Mouse (Mus musculus) heart, postnatal 25 days (tissue): Measurements from ENCODE around the gene Commd1. TPM values are rescaled to one million over a fixed set of nuclear protein-coding genes. Genes with fewer than 3 reads are reported as not detected.

Experiments
- DNase-seq: peaks from one replicate; pipeline ENCODE4 v3.0.0; 2022; ENCODE audit warnings: low spot score
- intact Hi-C: fragments of 180-260 bp; cut with DNase I; formaldehyde crosslinking; loops from one replicate; pipeline ENCODE4 v1.15.1; 2025
- total RNA-seq, 2 experiments: library from RNA; stranded (reverse); gene quantifications; 2 replicates each; pipeline ENCODE4 v1.2.3; 2021

Commd1 gene
- total RNA-seq, 2 experiments from 2014 or later: 147 to 169 TPM

DNA sequence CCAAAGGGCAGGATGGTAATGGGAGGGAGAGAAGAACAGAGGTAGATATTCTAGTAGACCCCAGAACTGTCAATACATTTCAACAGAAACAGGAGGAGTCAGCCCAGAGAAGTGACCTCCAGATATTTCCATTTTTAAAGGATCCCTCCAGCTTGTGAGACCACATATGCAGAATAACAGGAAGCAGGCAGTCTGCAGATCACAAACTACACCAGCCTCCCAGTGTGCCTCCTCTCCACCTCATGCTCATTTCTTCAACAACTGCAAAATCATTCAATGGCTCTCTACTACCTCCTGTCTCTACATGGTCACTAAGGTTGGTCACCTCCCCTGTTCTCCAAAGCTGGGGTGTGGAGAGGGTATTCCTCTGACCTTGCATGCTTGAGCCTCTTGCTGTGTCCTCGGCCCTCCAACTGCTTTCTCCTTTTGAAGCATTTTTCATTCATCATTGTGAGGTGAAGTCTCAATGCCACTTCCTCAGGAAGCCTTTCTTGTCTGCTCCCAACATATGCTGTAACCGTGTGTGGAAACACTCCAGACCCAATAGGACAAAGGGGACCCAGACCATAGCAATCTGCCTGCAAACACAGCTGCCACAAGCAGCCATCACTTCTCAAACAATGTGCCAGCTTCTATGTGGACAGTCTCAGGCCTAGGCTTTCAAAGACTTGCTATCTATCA, 128.6 kb downstream of the Commd1 start:
- no peak for DNase-seq
- intact Hi-C loops: no loop called here

DNA sequence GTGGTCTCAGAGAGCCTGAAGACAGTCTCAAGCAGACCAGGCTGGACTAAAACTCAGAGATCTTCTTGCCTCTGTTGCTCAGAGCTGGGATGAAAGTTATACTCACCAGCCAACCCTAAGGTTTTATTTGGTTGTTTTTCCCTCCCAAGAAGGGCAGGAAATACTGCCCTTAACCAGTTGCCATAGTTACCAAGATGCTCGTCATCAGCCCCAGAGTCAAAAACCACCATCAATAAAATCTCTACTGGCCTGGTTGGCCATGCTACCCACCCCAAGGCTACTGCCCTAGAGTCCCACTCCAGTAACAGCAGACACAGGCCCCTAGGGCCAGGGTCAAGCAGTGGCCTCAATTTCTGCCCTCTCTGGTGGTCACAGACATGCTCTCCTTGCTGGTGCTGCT, 129.7 kb downstream of the Commd1 start:
- intact Hi-C loops: no loop called here
- no peak for DNase-seq

DNA sequence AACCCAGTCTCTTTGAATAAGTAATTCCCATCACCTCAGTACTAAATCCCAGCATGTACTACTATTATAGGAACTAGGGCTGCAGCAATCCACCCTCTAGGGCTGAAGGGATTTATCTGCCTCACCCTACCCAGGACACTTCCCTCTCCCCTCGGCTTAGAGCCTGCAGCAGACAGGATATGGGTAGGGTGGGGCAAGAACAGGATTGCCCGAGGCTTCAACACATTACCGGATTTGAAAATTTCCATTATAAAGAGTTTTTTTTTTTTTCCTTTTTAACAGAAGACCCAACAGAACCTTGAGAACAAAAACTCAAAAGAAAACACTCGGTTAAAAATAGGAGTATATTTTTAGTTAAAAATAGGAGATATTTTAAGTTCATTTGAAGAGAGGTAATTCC, 130.8 kb downstream of the Commd1 start:
- no peak for DNase-seq
- intact Hi-C loops: no loop called here

DNA sequence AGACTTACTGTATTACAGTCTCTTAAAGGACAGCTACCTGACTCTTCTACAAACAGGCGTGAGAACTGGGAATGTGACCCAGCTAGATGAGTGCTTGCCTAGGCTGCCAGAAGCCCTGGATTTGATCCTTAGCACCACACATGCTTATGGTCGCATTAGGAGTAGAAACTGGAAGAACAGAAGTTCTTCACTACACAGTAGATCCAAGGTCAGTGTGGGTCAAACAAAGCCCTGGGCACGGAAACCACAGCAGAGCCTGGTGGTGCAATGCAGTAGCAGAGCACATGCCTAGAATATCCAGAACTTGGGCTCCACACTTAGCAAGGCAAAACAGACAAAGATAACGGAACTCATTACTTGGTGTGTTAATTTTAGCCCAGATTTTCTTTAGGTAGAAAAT, 132.1 kb downstream of the Commd1 start:
- intact Hi-C loops: no loop called here
- DNase-seq: no peak

DNA sequence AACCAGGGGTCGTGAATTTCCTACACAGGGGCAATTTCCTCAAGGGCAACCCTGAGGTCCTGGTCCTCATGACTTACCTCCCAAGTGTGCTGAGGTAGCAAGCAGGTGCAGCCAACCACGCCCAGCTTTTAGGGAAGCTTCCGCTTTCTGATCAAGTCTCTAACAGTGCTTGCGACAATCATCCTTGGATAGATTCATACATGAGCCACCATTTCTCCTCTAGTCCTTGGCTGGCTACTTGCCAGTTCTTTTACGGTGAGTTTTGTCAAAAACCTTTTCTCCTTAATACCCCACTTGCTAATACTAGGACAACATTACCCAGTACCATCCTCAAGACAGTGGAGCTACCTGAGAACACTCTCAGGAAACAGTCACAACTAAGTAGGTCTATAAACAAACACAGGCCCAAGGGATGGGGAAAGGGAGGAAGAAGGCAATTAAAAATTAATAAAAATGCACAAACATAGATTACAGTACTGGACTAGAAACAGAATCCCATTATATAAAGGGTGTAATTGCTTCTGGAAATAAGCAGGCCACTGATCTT, 133.5 kb downstream of the Commd1 start:
- intact Hi-C loops: loop anchor here (5.0 kb wide), 1 partner anchor 86 kb away; no protein-coding TSS in a partner anchor
- DNase-seq: no peak

DNA sequence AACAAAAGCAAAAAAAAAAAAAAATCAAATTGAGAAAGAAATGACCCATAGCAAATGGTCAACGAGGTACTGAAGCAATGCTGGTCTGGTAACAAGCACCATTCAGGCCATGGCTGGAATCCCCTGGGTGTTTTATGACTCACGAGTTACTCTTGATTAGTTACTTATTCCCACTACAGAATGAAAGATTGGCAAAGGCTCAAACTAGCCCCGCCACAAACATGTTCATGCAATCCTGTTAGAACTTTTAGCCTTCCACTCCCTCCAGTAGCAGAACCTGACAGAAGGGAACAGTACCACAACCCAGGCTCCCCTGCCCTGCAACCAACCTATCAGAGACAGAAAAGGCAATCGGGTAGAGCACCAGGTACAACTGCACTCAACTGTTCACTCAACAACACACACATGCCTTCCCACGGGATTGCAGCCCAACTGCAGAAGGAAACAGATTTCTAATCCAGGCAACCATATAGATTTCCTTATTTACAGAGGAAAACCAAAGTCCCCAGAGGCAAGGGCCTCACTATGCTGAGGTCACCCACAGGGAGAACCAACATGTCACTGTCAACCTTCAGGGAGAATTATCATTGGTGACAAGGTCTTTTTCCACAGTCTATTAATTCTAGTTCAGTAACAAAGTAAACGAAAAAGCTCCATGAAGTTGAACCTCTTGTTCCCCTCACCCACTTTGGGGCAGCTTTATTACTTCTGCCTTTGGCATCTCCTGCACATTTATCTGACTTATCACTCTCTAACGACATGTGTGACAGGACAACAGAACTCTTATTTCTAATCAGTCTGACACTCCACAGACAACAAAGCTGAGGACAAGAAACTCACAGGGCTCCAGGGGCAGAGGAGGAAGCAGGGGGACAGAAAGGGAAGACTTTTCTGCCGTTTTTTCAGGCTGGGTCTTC, 134.2 kb downstream of the Commd1 start:
- intact Hi-C loops: loop anchor here (5.0 kb wide), 1 partner anchor 86 kb away; no protein-coding TSS in a partner anchor
- no peak for DNase-seq

DNA sequence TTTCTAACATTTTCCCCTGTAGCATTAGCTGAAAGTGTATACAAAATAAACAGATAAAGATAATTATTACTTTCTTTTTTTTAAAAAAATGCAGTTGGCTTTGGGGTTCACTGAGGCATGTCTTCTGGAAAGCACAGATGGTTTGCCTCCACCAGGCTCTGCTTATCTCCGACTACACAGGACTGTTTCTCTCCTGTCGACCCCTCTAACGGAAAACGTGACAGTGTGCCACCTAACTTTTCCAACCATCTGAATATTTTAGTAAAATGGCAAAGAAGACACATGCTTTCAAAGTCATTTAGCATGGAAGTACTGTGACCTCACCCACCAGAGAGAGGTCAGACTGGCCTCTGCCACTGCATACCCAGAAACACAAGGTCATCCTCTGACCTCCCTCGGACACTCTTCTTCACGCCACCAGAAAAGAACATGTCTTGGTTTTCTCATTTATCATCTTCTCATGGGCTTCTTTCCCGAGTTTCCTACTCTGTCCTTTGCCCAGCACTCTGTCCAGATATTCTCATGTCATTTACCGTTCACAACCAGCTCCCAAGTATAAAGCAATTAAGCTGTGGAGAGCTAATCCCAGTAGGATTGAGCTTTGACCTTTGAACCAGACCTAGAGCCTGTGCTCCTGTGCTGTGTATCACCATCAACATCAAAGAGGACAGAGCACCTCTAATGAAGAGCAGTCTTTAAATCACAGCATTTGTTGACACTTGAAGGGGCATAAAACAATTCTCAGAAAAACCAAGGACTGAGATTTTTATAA, 135.0 kb downstream of the Commd1 start:
- DNase-seq: no peak
- intact Hi-C loops: loop anchor here (5.0 kb wide), 1 partner anchor 85 kb away; no protein-coding TSS in a partner anchor

Other genes starting within 250 kb of the Commd1 start
- 1 to 10 TPM; 4.8 to 6.0 TPM for gene B3gnt2, start 121.4 kb downstream of the Commd1 start, total RNA-seq
- gene Zrsr1, start 10.4 kb downstream of the Commd1 start, total RNA-seq: 10 to 100 TPM; 12.1 to 13.5 TPM
- gene Gm28048, start 292 bp downstream of the Commd1 start, total RNA-seq: 1 to 10 TPM; 5.4 to 5.8 TPM
- 100 to 1,000 TPM; 114 to 121 TPM for gene Cct4, start 8.1 kb upstream of the Commd1 start, total RNA-seq
- gene Fam161a, start 25.1 kb upstream of the Commd1 start, total RNA-seq: 1 to 10 TPM; 1.5 to 1.6 TPM